Mouse (Mus musculus): Measurements from ENCODE around the gene Atad5.
"Not testable (repeated sequence)": the region's sequence is repeated elsewhere in the genome, so short reads cannot be mapped to it uniquely, and the experiment has no call there.

Gene Atad5

GRCm38 (mm10) chr11:80088917-80089816 is at the start of gene Atad5:
TSS of gene Atad5 (plus strand) at chr11:80089400.
- DNase-seq, result peak; percentile 87

GRCm38 (mm10) chr11:80042615-80043418 is 46.4 kb upstream of the Atad5 start:
- no peak for DNase-seq

- no peak for DNase-seq
Measured at GRCm38 (mm10) chr11:80043419-80043817, 45.8 kb upstream of the Atad5 start.

GRCm38 (mm10) chr11:80046856-80047255 is 42.3 kb upstream of the Atad5 start:
- no peak for DNase-seq

GRCm38 (mm10) chr11:80050088-80050487 is 39.1 kb upstream of the Atad5 start:
- no peak for DNase-seq

GRCm38 (mm10) chr11:80052456-80052855 is 36.7 kb upstream of the Atad5 start:
- no peak for DNase-seq

- DNase-seq, result no peak
Measured at GRCm38 (mm10) chr11:80053171-80053570, 36.0 kb upstream of the Atad5 start.

GRCm38 (mm10) chr11:80054659-80055058 is 34.5 kb upstream of the Atad5 start:
- DNase-seq, result no peak

GRCm38 (mm10) chr11:80056141-80056540 is 33.1 kb upstream of the Atad5 start:
- DNase-seq, result no peak

- no peak for DNase-seq
Measured at GRCm38 (mm10) chr11:80062159-80062558, 27.0 kb upstream of the Atad5 start.

GRCm38 (mm10) chr11:80066373-80066772 is 22.8 kb upstream of the Atad5 start:
- not testable (repeated sequence) for DNase-seq

- DNase-seq, result no peak
Measured at GRCm38 (mm10) chr11:80067558-80067957, 21.6 kb upstream of the Atad5 start.

- no peak for DNase-seq
Measured at GRCm38 (mm10) chr11:80069815-80070214, 19.4 kb upstream of the Atad5 start.

- no peak for DNase-seq
Measured at GRCm38 (mm10) chr11:80071039-80071438, 18.2 kb upstream of the Atad5 start.

- DNase-seq, result no peak
Measured at GRCm38 (mm10) chr11:80072365-80072764, 16.8 kb upstream of the Atad5 start.

GRCm38 (mm10) chr11:80075608-80076277 is 13.5 kb upstream of the Atad5 start:
- no peak for DNase-seq

GRCm38 (mm10) chr11:80077784-80078545 is 11.2 kb upstream of the Atad5 start:
- DNase-seq, result no peak

GRCm38 (mm10) chr11:80078831-80079230 is 10.4 kb upstream of the Atad5 start:
- no peak for DNase-seq

- no peak for DNase-seq
Measured at GRCm38 (mm10) chr11:80079751-80080150, 9.4 kb upstream of the Atad5 start.

GRCm38 (mm10) chr11:80080381-80080825 is 8.8 kb upstream of the Atad5 start:
- DNase-seq, result no peak

- DNase-seq, result peak; percentile 90
Measured at GRCm38 (mm10) chr11:80080826-80081728, 8.1 kb upstream of the Atad5 start, which contains the start of gene Crlf3. TSS of gene Crlf3 (minus strand) at chr11:80080991.

Measured in cerebellum, adult 8-10 months (tissue).